ENCODE assay signal across 8 mouse cellular contexts in genomic region chr2:26227788-26228187, GRCm38 (mm10). TPM values are rescaled to one million over a fixed set of nuclear protein-coding genes. Genes with fewer than 3 reads are reported as not detected.
DNase-seq lines count a peak whose midpoint lies in the region; ATAC-seq and TF ChIP-seq lines count a peak whose summit lies in the region.

No protein-coding gene starts in this region.

- H3K4me1 ChIP-seq in kidney, embryonic 14.5 days (ENCODE audit: control insufficient read depth, insufficient read depth, low read length): no peaks in the 10 kb centered on the region
- 0 out of 2 replicates have a peak, but pooled peaks cover under 1% of the 10 kb centered on the region for H3K4me1 ChIP-seq in intestine, embryonic 15.5 days (replicated peaks)
- no peaks in the 10 kb centered on the region for H3K4me1 ChIP-seq in limb, embryonic 13.5 days
- no peaks in the 10 kb centered on the region for H3K4me1 ChIP-seq in midbrain, postnatal 0 days (ENCODE audit: insufficient read depth, low read length)

- no peak overlapping the region for H3K4me2 ChIP-seq in kidney, embryonic 14.5 days (replicated peaks; ENCODE audit: low read depth, low read length)
- H3K4me2 ChIP-seq in intestine, embryonic 15.5 days (replicated peaks): no peak overlapping the region
- H3K4me2 ChIP-seq in limb, embryonic 13.5 days (replicated peaks): no peak overlapping the region
- H3K4me2 ChIP-seq in midbrain, postnatal 0 days (ENCODE audit: low read depth, low read length, poor library complexity, severe bottlenecking): no peak overlapping the region

- WGBS in kidney, embryonic 14.5 days: 75% methylated on average over 1 of the region's 1 CpGs
- 67% methylated on average over 1 of the region's 1 CpGs for WGBS in intestine, embryonic 15.5 days
- 69% methylated on average over 1 of the region's 1 CpGs for WGBS in limb, embryonic 13.5 days
- 81% methylated on average over 1 of the region's 1 CpGs for WGBS in midbrain, postnatal 0 days

- no peak; the same call in 1 of the 2 replicates for ATAC-seq in kidney, embryonic 14.5 days (ENCODE audit: low FRiP score, low TSS enrichment)
- peak; percentile 72 for ATAC-seq in erythroid progenitor cell, adult 5-6 weeks (replicated peaks; ENCODE audit: low FRiP score, poor library complexity, severe bottlenecking)
- peak; percentile 61; the same call in 1 of the 2 replicates for ATAC-seq in intestine, embryonic 15.5 days
- peak; percentile 67; the same call in 1 of the 2 replicates for ATAC-seq in limb, embryonic 13.5 days (ENCODE audit: low FRiP score, low read depth)
- peak; percentile 49; the same call in 1 of the 2 replicates for ATAC-seq in midbrain, postnatal 0 days (ENCODE audit: low FRiP score)

- H3K9me3 ChIP-seq in kidney, embryonic 14.5 days (ENCODE audit: control insufficient read depth, low read length): no peaks in the 10 kb centered on the region
- no peaks in the 10 kb centered on the region for H3K9me3 ChIP-seq in intestine, embryonic 15.5 days
- no peaks in the 10 kb centered on the region for H3K9me3 ChIP-seq in limb, embryonic 13.5 days
- no peaks in the 10 kb centered on the region for H3K9me3 ChIP-seq in midbrain, postnatal 0 days (ENCODE audit: low read length)

- peak; percentile 27 for DNase-seq in kidney, adult 11 months
- peak; percentile 28 for DNase-seq in c-Kit-negative CD71-positive TER-119-positive erythroid progenitor cells, embryonic 14.5 days (ENCODE audit: low read depth, low spot score)
- DNase-seq in midbrain, postnatal 0 days (ENCODE audit: low spot score): peak; percentile 88
- no peak for DNase-seq in ovary, postnatal 10 days (ENCODE audit: low spot score)

- no peak overlapping the region for H3K27ac ChIP-seq in kidney, embryonic 14.5 days (ENCODE audit: low read depth, low read length)
- H3K27ac ChIP-seq in intestine, embryonic 15.5 days: no peak overlapping the region
- H3K27ac ChIP-seq in limb, embryonic 13.5 days: no peak overlapping the region
- H3K27ac ChIP-seq in midbrain, postnatal 0 days (ENCODE audit: low read depth, low read length): no peak overlapping the region

- H3K9ac ChIP-seq in kidney, embryonic 14.5 days (ENCODE audit: low read depth, low read length): no peak overlapping the region
- no peak overlapping the region for H3K9ac ChIP-seq in intestine, embryonic 15.5 days
- H3K9ac ChIP-seq in limb, embryonic 13.5 days: no peak overlapping the region
- H3K9ac ChIP-seq in midbrain, postnatal 0 days (replicated peaks; ENCODE audit: low read length, poor library complexity, severe bottlenecking): no peak overlapping the region; the same call in 1 of the 2 replicates

- no peaks in the 10 kb centered on the region for H3K27me3 ChIP-seq in kidney, embryonic 14.5 days (ENCODE audit: control insufficient read depth, insufficient read depth, low read length)
- no peaks in the 10 kb centered on the region for H3K27me3 ChIP-seq in intestine, embryonic 15.5 days (replicated peaks)
- H3K27me3 ChIP-seq in limb, embryonic 13.5 days: no peaks in the 10 kb centered on the region
- H3K27me3 ChIP-seq in midbrain, postnatal 0 days (ENCODE audit: insufficient read depth, low read length): no peaks in the 10 kb centered on the region

- H3K4me3 ChIP-seq in kidney, embryonic 14.5 days (ENCODE audit: low read length): no peak overlapping the region
- H3K4me3 ChIP-seq in intestine, embryonic 15.5 days (replicated peaks): no peak overlapping the region
- no peak overlapping the region for H3K4me3 ChIP-seq in limb, embryonic 13.5 days
- no peak overlapping the region for H3K4me3 ChIP-seq in midbrain, postnatal 0 days (ENCODE audit: low read depth, low read length)

- peaks cover 5% of the 10 kb centered on the region; the same call in 1 of the 2 replicates for H3K36me3 ChIP-seq in kidney, embryonic 14.5 days (ENCODE audit: control insufficient read depth, insufficient read depth, low read length)
- peaks cover 15% of the 10 kb centered on the region for H3K36me3 ChIP-seq in intestine, embryonic 15.5 days
- peaks cover 34% of the 10 kb centered on the region for H3K36me3 ChIP-seq in limb, embryonic 13.5 days
- peaks cover 22% of the 10 kb centered on the region for H3K36me3 ChIP-seq in midbrain, postnatal 0 days (ENCODE audit: insufficient read depth, low read length)

- TF ChIP-seq CTCF in midbrain, postnatal 0 days (IDR thresholded peaks at IDR 0.05): peak; percentile 89

RNA-seq across cellular contexts. Expression of gene Qsox2, which starts 9.5 kb away (rescaled TPM):
- 10.0 and 19.0 TPM in 2 replicates for polyA plus RNA-seq in kidney, embryonic 14.5 days (2014; fragmentation: Nextera tagmentation; extraction: Ambion mirVana)
- total RNA-seq in erythroid progenitor cell, adult 5-6 weeks (2015; ENCODE audit: low replicate concordance): 1.8 and 4.6 TPM in 2 replicates
- total RNA-seq in erythroid progenitor cell, adult 5-6 weeks (2017; ENCODE audit: low replicate concordance): 2.7 and 4.7 TPM in 2 replicates
- 23.2 and 26.9 TPM in 2 replicates for polyA plus RNA-seq in intestine, embryonic 15.5 days (2015; fragmentation: Nextera tagmentation; extraction: Ambion mirVana)
- 14.9 and 16.0 TPM in 2 replicates for polyA plus RNA-seq in limb, embryonic 13.5 days (2015; fragmentation: Nextera tagmentation; extraction: Ambion mirVana)
- total RNA-seq in midbrain, postnatal 0 days (2014; rRNA removed): 19.2 and 25.6 TPM in 2 replicates
- 8.4 and 9.9 TPM in 2 replicates for polyA plus RNA-seq in midbrain, postnatal 0 days (2015; fragmentation: Nextera tagmentation; extraction: Ambion mirVana)

RNA-seq across cellular contexts. Expression of gene Lhx3, which starts 19.7 kb away (rescaled TPM):
- polyA plus RNA-seq in kidney, embryonic 14.5 days (2014; fragmentation: Nextera tagmentation; extraction: Ambion mirVana): not detected in 2 replicates
- not detected in 2 replicates for total RNA-seq in erythroid progenitor cell, adult 5-6 weeks (2015; ENCODE audit: low replicate concordance)
- not detected in 2 replicates for total RNA-seq in erythroid progenitor cell, adult 5-6 weeks (2017; ENCODE audit: low replicate concordance)
- not detected in 2 replicates for polyA plus RNA-seq in intestine, embryonic 15.5 days (2015; fragmentation: Nextera tagmentation; extraction: Ambion mirVana)
- not detected in 2 replicates for polyA plus RNA-seq in limb, embryonic 13.5 days (2015; fragmentation: Nextera tagmentation; extraction: Ambion mirVana)
- total RNA-seq in midbrain, postnatal 0 days (2014; rRNA removed): 0.38 TPM in 1 of 2 replicates, not detected in the other
- polyA plus RNA-seq in midbrain, postnatal 0 days (2015; fragmentation: Nextera tagmentation; extraction: Ambion mirVana): 0.12 TPM in 1 of 2 replicates, not detected in the other
